Mouse (Mus musculus): ENCODE measurements around the gene Gm382. TPM values are rescaled to one million over a fixed set of nuclear protein-coding genes. Genes with fewer than 3 reads are reported as not detected.

Gm382 gene
- polyA plus RNA-seq (2014; fragmentation: Nextera tagmentation; extraction: Ambion mirVana) = not detected in 2 replicates

GRCm38 (mm10) chrX:127039672-127040071, at the start of gene Gm382:
Gene Gm382 (plus strand): TSS chrX:127039972.
- H3K4me1 ChIP-seq (replicated peaks; ENCODE audit: control insufficient read depth, insufficient read depth, low read length) = no peaks in the 10 kb centered on the region
- ATAC-seq (ENCODE audit: low FRiP score) = no peak
- H3K4me3 ChIP-seq (replicated peaks; ENCODE audit: low read length) = no peak within 1 kb of the TSS
- DNase-seq (ENCODE audit: low spot score) = no peak
- H3K4me2 ChIP-seq (replicated peaks) = no peak within 1 kb of the TSS
- no peaks in the 10 kb centered on the region for H3K36me3 ChIP-seq (replicated peaks; ENCODE audit: control insufficient read depth, insufficient read depth)
- no peaks in the 10 kb centered on the region for H3K27me3 ChIP-seq (ENCODE audit: control insufficient read depth, insufficient read depth, low read length)
- no peaks in the 10 kb centered on the region for H3K9me3 ChIP-seq (ENCODE audit: control insufficient read depth, low read length)
- no peak within 1 kb of the TSS for H3K9ac ChIP-seq
- 97% methylated on average over 1 of the region's 1 CpGs for WGBS
- H3K27ac ChIP-seq = no peak within 1 kb of the TSS

GRCm38 (mm10) chrX:127070179-127070578, 30.4 kb downstream of the Gm382 start:
- Histone ChIP-seq H3K4me2 (replicated peaks) (no peak overlapping the region), H3K9me3 (ENCODE audit: control insufficient read depth, low read length) (no peaks in the 10 kb centered on the region), H3K27ac (no peak overlapping the region), H3K27me3 (ENCODE audit: control insufficient read depth, insufficient read depth, low read length) (no peaks in the 10 kb centered on the region), H3K4me3 (replicated peaks; ENCODE audit: low read length) (no peak overlapping the region), H3K4me1 (replicated peaks; ENCODE audit: control insufficient read depth, insufficient read depth, low read length) (no peaks in the 10 kb centered on the region), H3K36me3 (replicated peaks; ENCODE audit: control insufficient read depth, insufficient read depth) (no peaks in the 10 kb centered on the region), H3K9ac (no peak overlapping the region)
- ATAC-seq (ENCODE audit: low FRiP score) = no peak
- peak; percentile 23 for DNase-seq (ENCODE audit: low spot score)
- 78% methylated on average over 2 of the region's 2 CpGs for WGBS

GRCm38 (mm10) chrX:127091282-127091681, 51.5 kb downstream of the Gm382 start:
- no peak for DNase-seq (ENCODE audit: low spot score)
- Histone ChIP-seq H3K4me3 (replicated peaks; ENCODE audit: low read length) (no peak overlapping the region), H3K4me1 (replicated peaks; ENCODE audit: control insufficient read depth, insufficient read depth, low read length) (no peaks in the 10 kb centered on the region), H3K27ac (no peak overlapping the region), H3K9ac (no peak overlapping the region), H3K9me3 (ENCODE audit: control insufficient read depth, low read length) (no peaks in the 10 kb centered on the region), H3K36me3 (replicated peaks; ENCODE audit: control insufficient read depth, insufficient read depth) (no peaks in the 10 kb centered on the region), H3K27me3 (ENCODE audit: control insufficient read depth, insufficient read depth, low read length) (no peaks in the 10 kb centered on the region), H3K4me2 (replicated peaks) (no peak overlapping the region)
- ATAC-seq (ENCODE audit: low FRiP score) = no peak
- 73% methylated on average over 2 of the region's 2 CpGs for WGBS

GRCm38 (mm10) chrX:127093036-127093435, 53.3 kb downstream of the Gm382 start:
- Histone ChIP-seq H3K9ac (no peak overlapping the region), H3K27me3 (ENCODE audit: control insufficient read depth, insufficient read depth, low read length) (no peaks in the 10 kb centered on the region), H3K27ac (no peak overlapping the region), H3K36me3 (replicated peaks; ENCODE audit: control insufficient read depth, insufficient read depth) (no peaks in the 10 kb centered on the region), H3K4me1 (replicated peaks; ENCODE audit: control insufficient read depth, insufficient read depth, low read length) (no peaks in the 10 kb centered on the region), H3K4me2 (replicated peaks) (no peak overlapping the region), H3K9me3 (ENCODE audit: control insufficient read depth, low read length) (no peaks in the 10 kb centered on the region), H3K4me3 (replicated peaks; ENCODE audit: low read length) (no peak overlapping the region)
- ATAC-seq (ENCODE audit: low FRiP score) = no peak
- DNase-seq (ENCODE audit: low spot score) = no peak

- Histone ChIP-seq H3K27ac (no peak overlapping the region), H3K27me3 (ENCODE audit: control insufficient read depth, insufficient read depth, low read length) (no peaks in the 10 kb centered on the region), H3K4me3 (replicated peaks; ENCODE audit: low read length) (no peak overlapping the region), H3K4me1 (replicated peaks; ENCODE audit: control insufficient read depth, insufficient read depth, low read length) (no peaks in the 10 kb centered on the region), H3K9me3 (ENCODE audit: control insufficient read depth, low read length) (no peaks in the 10 kb centered on the region), H3K36me3 (replicated peaks; ENCODE audit: control insufficient read depth, insufficient read depth) (no peaks in the 10 kb centered on the region), H3K9ac (no peak overlapping the region), H3K4me2 (replicated peaks) (no peak overlapping the region)
- no peak for ATAC-seq (ENCODE audit: low FRiP score)
- no peak for DNase-seq (ENCODE audit: low spot score)
- WGBS = 81% methylated on average over 3 of the region's 3 CpGs
Observed at GRCm38 (mm10) chrX:127093961-127094360, 54.2 kb downstream of the Gm382 start.

GRCm38 (mm10) chrX:127104341-127104740, 64.6 kb downstream of the Gm382 start:
- Histone ChIP-seq H3K36me3 (replicated peaks; ENCODE audit: control insufficient read depth, insufficient read depth) (no peaks in the 10 kb centered on the region), H3K27me3 (ENCODE audit: control insufficient read depth, insufficient read depth, low read length) (no peaks in the 10 kb centered on the region), H3K4me1 (replicated peaks; ENCODE audit: control insufficient read depth, insufficient read depth, low read length) (no peaks in the 10 kb centered on the region), H3K4me3 (replicated peaks; ENCODE audit: low read length) (no peak overlapping the region), H3K9ac (no peak overlapping the region), H3K9me3 (ENCODE audit: control insufficient read depth, low read length) (no peaks in the 10 kb centered on the region), H3K27ac (no peak overlapping the region), H3K4me2 (replicated peaks) (no peak overlapping the region)
- no peak for DNase-seq (ENCODE audit: low spot score)
- 87% methylated on average over 2 of the region's 2 CpGs for WGBS
- ATAC-seq (ENCODE audit: low FRiP score) = no peak

Other genes starting within 250 kb of the Gm382 start
- gene 4932411N23Rik, start 224.1 kb upstream of the Gm382 start, polyA plus RNA-seq (2014; fragmentation: Nextera tagmentation; extraction: Ambion mirVana) = not detected in 2 replicates